Mouse (Mus musculus) limb, embryonic 14.5 days (tissue): ENCODE measurements around the gene Tceal5. TPM values are rescaled to one million over a fixed set of nuclear protein-coding genes. Genes with fewer than 3 reads are reported as not detected.
A peak's percentile ranks its signal among the peaks of the same experiment; 100 is the strongest.

ENCODE experiments used
- ATAC-seq: fragments of 200-750 bp; cut with Nextera tagmentation; 2 replicates; pipeline ENCODE4 v1.8.0; 2017; ENCODE audit warnings: low read depth, moderate number of reproducible peaks, moderate TSS enrichment; ENCODE audit not compliant: low FRiP score
- DNase-seq: peaks from one replicate; pipeline ENCODE4 v3.0.0-alpha.2; 2015; ENCODE audit warnings: low spot score
- H3K27ac ChIP-seq: fragments of 300-500 bp; sonication (generic); replicated peaks from 2 replicates; pipeline ENCODE4 v1.5.1; 2014; ENCODE audit warnings: low read depth, mild to moderate bottlenecking, low read length, moderate library complexity, mixed read lengths
- H3K27me3 ChIP-seq: fragments of 300-500 bp; sonication (generic); 2 replicates; pipeline ENCODE4 v1.6.1; 2014; ENCODE audit warnings: low read length, mixed read lengths; ENCODE audit not compliant: control insufficient read depth, insufficient read depth
- H3K36me3 ChIP-seq: fragments of 300-500 bp; sonication (generic); 2 replicates; pipeline ENCODE4 v1.6.1; 2014; ENCODE audit warnings: mild to moderate bottlenecking, low read length, moderate library complexity, mixed read lengths; ENCODE audit not compliant: control insufficient read depth, insufficient read depth
- H3K4me1 ChIP-seq: fragments of 300-500 bp; sonication (generic); 2 replicates; pipeline ENCODE4 v1.6.1; 2014; ENCODE audit warnings: antibody characterized with exemption, low read length, mixed read lengths; ENCODE audit not compliant: control insufficient read depth, insufficient read depth
- H3K4me2 ChIP-seq: fragments of 300-500 bp; sonication (generic); replicated peaks from 2 replicates; pipeline ENCODE4 v1.6.1; 2014; ENCODE audit warnings: low read depth, mild to moderate bottlenecking, low read length, moderate library complexity; ENCODE audit not compliant: severe bottlenecking
- H3K4me3 ChIP-seq: fragments of 300-500 bp; sonication (generic); replicated peaks from 2 replicates; pipeline ENCODE4 v1.5.1; 2014; ENCODE audit warnings: low read length
- H3K9ac ChIP-seq: fragments of 300-500 bp; sonication (generic); 2 replicates; pipeline ENCODE4 v1.6.1; 2014; ENCODE audit warnings: mild to moderate bottlenecking, low read depth, low read length, moderate library complexity; ENCODE audit not compliant: severe bottlenecking
- H3K9me3 ChIP-seq: fragments of 300-500 bp; sonication (generic); 2 replicates; pipeline ENCODE4 v1.6.1; 2016; ENCODE audit warnings: low read length; ENCODE audit not compliant: control insufficient read depth
- POLR2A ChIP-seq: fragments of 200-500 bp; IDR thresholded peaks from 2 replicates; pipeline ENCODE4 v1.8.0; 2012; ENCODE audit warnings: inconsistent platforms, mild to moderate bottlenecking, moderate library complexity, borderline replicate concordance; ENCODE audit not compliant: insufficient read depth, insufficient read length; ENCODE audit errors: extremely low read depth
- WGBS: fragments of 180-500 bp; shearing (Covaris S2); extraction: QIAGEN DNeasy Blood & Tissue Kit; methylation state at CpG from one replicate; pipeline ENCODE4 v1.1.7; 2014; 5-methylcytosine and 5-hydroxymethylcytosine counted together
- polyA plus RNA-seq, 2 experiments: library from polyadenylated mRNA; depleted of rRNA in 1 of 2; stranded (reverse) in 1 of 2; unstranded in 1 of 2; fragments of >200 nt; fragmentation: Nextera tagmentation in 1 of 2; extraction: Ambion mirVana in 1 of 2; gene quantifications; 2 replicates each; pipeline versions ENCODE4 v1.2.1 to v1.2.3; 2012 to 2014

Tceal5 gene
- polyA plus RNA-seq, 2 experiments = 5.6 to 25.8 TPM

GRCm38 (mm10) chrX:136244574-136245229 is 41.0 kb upstream of the Tceal5 start, which contains the start of gene Tceal9:
Tceal9 (plus strand) TSS chrX:136245079.
- Histone ChIP-seq H3K4me2 (peak within 1 kb of the TSS; percentile 42), H3K36me3 (peaks cover 11% of the 10 kb centered on the region; the same call in 1 of the 2 replicates), H3K27me3 (no peaks in the 10 kb centered on the region), H3K27ac (peak within 1 kb of the TSS; percentile 71), H3K9ac (peak within 1 kb of the TSS; percentile 71), H3K9me3 (no peaks in the 10 kb centered on the region), H3K4me3 (peak within 1 kb of the TSS; percentile 43), H3K4me1 (no peaks in the 10 kb centered on the region)
- 30% methylated on average over 20 of the region's 20 CpGs for WGBS
- peak; percentile 88 for DNase-seq
- peak; percentile 91; the same call in 1 of the 2 replicates for TF ChIP-seq POLR2A
- peak; percentile 94 for ATAC-seq

- no peak overlapping the region for H3K4me2 ChIP-seq
- peaks cover 11% of the 10 kb centered on the region; the same call in 1 of the 2 replicates for H3K36me3 ChIP-seq
- no peak for ATAC-seq
- H3K9ac ChIP-seq = no peak overlapping the region
- no peak for TF ChIP-seq POLR2A
- DNase-seq = no peak
- H3K27me3 ChIP-seq = no peaks in the 10 kb centered on the region
- H3K4me3 ChIP-seq = no peak overlapping the region
- no peaks in the 10 kb centered on the region for H3K9me3 ChIP-seq
- WGBS = 79% methylated on average over 2 of the region's 2 CpGs
- H3K4me1 ChIP-seq = no peaks in the 10 kb centered on the region
- H3K27ac ChIP-seq = no peak overlapping the region
These were observed 39.5 kb upstream of the Tceal5 start for GRCm38 (mm10) chrX:136243181-136243580.

DNA sequence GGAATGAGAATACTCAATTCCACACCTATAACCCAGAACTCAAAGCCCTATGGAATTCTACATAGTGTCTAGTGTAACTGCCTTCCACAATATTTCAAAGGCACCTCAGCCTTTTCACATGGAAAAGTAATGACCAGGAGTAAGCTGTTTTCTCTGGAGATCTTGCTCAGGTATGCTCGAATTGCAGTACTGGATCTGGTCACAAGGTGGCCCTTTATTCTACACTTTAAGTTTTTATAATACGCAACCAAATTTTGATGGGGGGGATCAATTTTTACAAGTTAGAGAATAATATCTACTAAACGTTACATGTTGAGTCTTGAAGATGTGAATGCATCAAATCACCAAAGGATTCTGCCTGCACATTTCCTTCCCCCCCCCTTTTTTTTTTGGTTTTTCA is 34.4 kb upstream of the Tceal5 start:
- H3K4me2 ChIP-seq = no peak overlapping the region
- WGBS = 48% methylated on average over 3 of the region's 3 CpGs
- no peaks in the 10 kb centered on the region for H3K27me3 ChIP-seq
- no peaks in the 10 kb centered on the region for H3K36me3 ChIP-seq
- DNase-seq (no peak), ATAC-seq (no peak)
- no peak overlapping the region for H3K9ac ChIP-seq
- no peak overlapping the region for H3K27ac ChIP-seq
- H3K9me3 ChIP-seq = no peaks in the 10 kb centered on the region
- H3K4me3 ChIP-seq = no peak overlapping the region
- H3K4me1 ChIP-seq = no peaks in the 10 kb centered on the region
- TF ChIP-seq POLR2A = no peak

DNA sequence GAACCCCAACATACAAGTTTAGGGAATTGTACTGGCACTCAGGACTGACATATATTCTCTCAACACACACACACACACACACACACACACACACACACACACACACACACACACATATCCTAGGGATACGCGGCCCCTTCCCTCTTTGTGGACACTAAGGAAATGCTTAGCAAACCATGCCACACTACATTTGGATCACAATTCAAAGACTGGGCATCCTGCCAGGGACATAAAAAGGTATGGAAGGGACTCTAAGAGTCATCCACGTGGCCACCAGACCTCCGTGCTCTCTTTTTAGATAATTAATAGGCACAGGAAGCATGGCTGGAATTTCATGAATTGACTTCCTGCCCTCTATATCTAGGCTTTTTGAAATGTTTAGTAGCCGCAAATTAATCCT is 24.1 kb upstream of the Tceal5 start:
- Histone ChIP-seq H3K27me3 (no peaks in the 10 kb centered on the region), H3K4me3 (no peak overlapping the region), H3K36me3 (no peaks in the 10 kb centered on the region), H3K9ac (no peak overlapping the region), H3K9me3 (no peaks in the 10 kb centered on the region), H3K4me1 (no peaks in the 10 kb centered on the region), H3K27ac (no peak overlapping the region), H3K4me2 (no peak overlapping the region)
- 52% methylated on average over 5 of the region's 5 CpGs for WGBS
- ATAC-seq (no peak), DNase-seq (no peak)
- TF ChIP-seq POLR2A = no peak

GRCm38 (mm10) chrX:136223714-136224113 is 20.0 kb upstream of the Tceal5 start:
- Histone ChIP-seq H3K4me2 (no peak overlapping the region), H3K9ac (no peak overlapping the region), H3K36me3 (no peaks in the 10 kb centered on the region), H3K4me3 (no peak overlapping the region), H3K9me3 (no peaks in the 10 kb centered on the region), H3K27ac (no peak overlapping the region), H3K4me1 (no peaks in the 10 kb centered on the region), H3K27me3 (no peaks in the 10 kb centered on the region)
- DNase-seq = no peak
- no peak for TF ChIP-seq POLR2A
- 67% methylated on average over 6 of the region's 6 CpGs for whole genome bisulfite sequencing
- ATAC-seq = peak; percentile 78
